Mouse (Mus musculus): ENCODE measurements around the gene Tmem254c. TPM values are rescaled to one million over a fixed set of nuclear protein-coding genes. Genes with fewer than 3 reads are reported as not detected.
"Not testable (repeated sequence)": the region's sequence is repeated elsewhere in the genome, so short reads cannot be mapped to it uniquely, and the experiment has no call there.

Tmem254c gene
- 26.6 and 29.4 TPM in 2 replicates for polyA plus RNA-seq (2016; fragmentation: Nextera tagmentation; extraction: Ambion mirVana)

DNA sequence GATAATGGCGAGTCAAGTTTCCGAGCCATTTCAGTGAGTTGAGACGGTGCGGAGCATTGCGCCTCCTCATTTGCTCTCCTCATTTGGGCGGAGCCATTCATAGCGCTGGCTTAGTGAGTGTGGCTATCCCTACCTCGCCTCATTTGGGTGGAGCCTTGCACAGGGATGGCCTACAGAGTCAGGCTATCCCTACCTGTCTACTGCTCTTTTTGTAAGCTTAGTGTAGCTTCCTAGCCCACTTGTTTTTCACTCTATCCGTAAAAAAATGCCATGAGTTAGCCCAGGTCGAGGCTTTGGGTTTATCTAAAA lies at the start of gene Tmem254c:
Gene Tmem254c, minus strand, starts transcription at position 31 of the 309 bp plus-strand sequence.
- not testable (repeated sequence) for H3K36me3 ChIP-seq; H3K9me3 ChIP-seq; H3K4me3 ChIP-seq; ATAC-seq (ENCODE audit: insufficient number of reproducible peaks, insufficient read depth, low FRiP score, low TSS enrichment); H3K27me3 ChIP-seq; H3K4me2 ChIP-seq (replicated peaks); H3K4me1 ChIP-seq; H3K27ac ChIP-seq; H3K9ac ChIP-seq
- no CpG with 5 or more reads among the region's 10 CpGs for WGBS

DNA sequence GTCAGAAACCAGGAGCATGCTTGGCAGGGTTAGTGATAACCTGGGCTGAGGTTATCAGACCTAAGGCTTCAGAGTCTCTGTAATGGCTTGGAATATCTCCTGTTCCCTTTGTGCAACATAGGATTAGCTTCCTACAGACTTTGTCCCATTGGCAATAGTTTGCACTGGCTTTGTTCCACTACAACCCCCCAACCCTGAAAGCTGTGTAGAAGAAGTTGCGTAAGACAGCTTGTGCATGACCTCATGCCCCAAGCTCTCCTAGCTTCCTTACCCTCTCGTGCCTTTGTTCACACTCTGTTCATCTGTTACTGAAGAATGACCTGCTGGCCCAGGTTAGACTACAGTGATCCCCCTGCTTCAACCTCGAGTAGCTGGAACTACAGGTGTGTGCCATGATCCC lies 30.5 kb upstream of the Tmem254c start:
- H3K9ac ChIP-seq; H3K9me3 ChIP-seq; H3K4me1 ChIP-seq; H3K27ac ChIP-seq; H3K27me3 ChIP-seq; H3K4me2 ChIP-seq (replicated peaks); ATAC-seq (ENCODE audit: insufficient number of reproducible peaks, insufficient read depth, low FRiP score, low TSS enrichment); H3K4me3 ChIP-seq; H3K36me3 ChIP-seq: not testable (repeated sequence)
- WGBS, result no CpG with 5 or more reads among the region's 3 CpGs

DNA sequence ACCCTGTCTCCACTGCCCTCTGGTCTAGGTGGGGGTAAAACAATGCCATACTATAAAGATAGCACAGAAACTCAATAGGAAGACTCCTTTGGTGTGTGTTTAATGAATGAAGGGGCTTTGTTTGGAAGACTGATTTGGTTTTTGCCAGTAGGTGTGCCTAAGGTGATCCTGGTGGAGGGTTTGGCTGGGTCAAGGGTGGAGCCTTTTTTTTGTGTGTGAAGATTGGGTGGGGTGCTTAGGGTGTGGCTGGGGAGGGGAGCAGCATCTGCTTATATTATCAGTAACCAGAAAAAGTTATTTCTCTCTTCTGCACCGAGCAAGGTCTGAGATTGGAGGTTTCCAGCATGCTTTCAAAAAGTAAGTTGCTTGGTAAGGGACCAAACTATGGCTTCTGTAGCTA lies 14.8 kb upstream of the Tmem254c start, which contains the start of gene Cphx3:
Gene Cphx3, plus strand, starts transcription at position 301 of the 400 bp plus-strand sequence.
- not testable (repeated sequence) for H3K9ac ChIP-seq; H3K4me2 ChIP-seq (replicated peaks); ATAC-seq (ENCODE audit: insufficient number of reproducible peaks, insufficient read depth, low FRiP score, low TSS enrichment); H3K36me3 ChIP-seq; H3K9me3 ChIP-seq; H3K27ac ChIP-seq; H3K4me1 ChIP-seq; H3K27me3 ChIP-seq; H3K4me3 ChIP-seq
- whole genome bisulfite sequencing, result no CpG with 5 or more reads among the region's 1 CpGs

DNA sequence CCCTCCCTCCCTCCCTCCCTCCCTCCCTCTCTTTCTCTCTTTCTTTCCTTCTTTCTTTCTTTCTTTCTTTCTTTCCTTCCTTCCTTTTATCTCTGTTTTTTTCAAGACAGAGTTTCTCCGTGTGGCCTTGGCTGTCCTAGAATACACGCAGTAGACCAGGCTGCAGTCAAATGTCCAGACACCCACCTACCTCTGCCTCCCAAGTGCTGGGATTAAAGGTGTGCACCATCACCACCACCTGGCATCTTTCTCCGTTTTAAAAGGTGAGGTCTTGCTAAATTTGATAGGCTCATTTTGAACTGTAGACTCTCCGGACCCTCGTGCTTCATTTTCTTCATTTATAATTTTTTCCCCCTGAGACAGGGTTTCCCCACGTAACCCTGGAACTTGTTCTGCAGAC lies 14.1 kb upstream of the Tmem254c start, which contains the start of gene Cphx2:
Gene Cphx2, plus strand, starts transcription at position 301 of the 400 bp plus-strand sequence.
- H3K27ac ChIP-seq; H3K9me3 ChIP-seq; H3K36me3 ChIP-seq; H3K4me1 ChIP-seq; H3K9ac ChIP-seq; ATAC-seq (ENCODE audit: insufficient number of reproducible peaks, insufficient read depth, low FRiP score, low TSS enrichment); H3K27me3 ChIP-seq; H3K4me3 ChIP-seq; H3K4me2 ChIP-seq (replicated peaks): not testable (repeated sequence)
- WGBS, result no CpG with 5 or more reads among the region's 6 CpGs

DNA sequence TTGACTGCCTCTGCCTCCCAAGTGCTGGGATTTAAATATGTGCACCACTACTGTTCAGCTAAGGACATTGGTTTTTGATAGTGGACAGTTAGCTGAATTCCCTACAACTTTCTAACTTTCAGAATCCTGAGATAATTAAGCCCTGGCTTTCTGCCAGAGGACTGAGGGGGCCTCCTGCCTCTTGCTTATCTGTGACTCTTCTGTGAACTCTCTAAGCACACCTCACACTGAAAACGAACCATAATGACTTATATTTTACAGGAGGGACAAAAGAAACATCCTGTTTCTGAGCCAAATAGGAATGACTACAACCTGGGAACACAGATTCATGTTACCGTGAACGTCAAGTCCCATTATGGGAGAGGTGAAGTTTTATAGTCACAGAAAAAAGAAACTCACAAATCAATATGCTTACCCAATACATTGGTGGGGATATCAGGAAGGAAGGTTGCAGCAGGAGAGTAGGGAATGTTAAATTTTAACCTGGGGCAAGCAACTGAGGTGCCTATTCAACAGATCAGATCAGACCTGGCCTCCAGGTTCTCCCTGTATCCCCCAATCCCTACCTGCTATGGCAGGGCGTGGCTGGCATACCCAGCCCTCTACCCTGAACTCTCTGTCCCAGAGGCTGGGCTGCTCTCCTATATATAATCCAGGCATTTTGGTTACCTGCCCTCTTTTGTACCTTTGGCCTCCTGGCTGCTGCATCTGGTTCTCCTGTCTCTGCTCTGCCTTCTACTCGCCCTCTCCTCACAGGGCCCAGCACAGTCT lies 9.7 kb upstream of the Tmem254c start:
- not testable (repeated sequence) for H3K36me3 ChIP-seq; H3K4me1 ChIP-seq; H3K9me3 ChIP-seq; H3K9ac ChIP-seq; H3K4me2 ChIP-seq (replicated peaks); H3K27ac ChIP-seq; ATAC-seq (ENCODE audit: insufficient number of reproducible peaks, insufficient read depth, low FRiP score, low TSS enrichment); H3K4me3 ChIP-seq; H3K27me3 ChIP-seq
- WGBS, result no CpG with 5 or more reads among the region's 5 CpGs

DNA sequence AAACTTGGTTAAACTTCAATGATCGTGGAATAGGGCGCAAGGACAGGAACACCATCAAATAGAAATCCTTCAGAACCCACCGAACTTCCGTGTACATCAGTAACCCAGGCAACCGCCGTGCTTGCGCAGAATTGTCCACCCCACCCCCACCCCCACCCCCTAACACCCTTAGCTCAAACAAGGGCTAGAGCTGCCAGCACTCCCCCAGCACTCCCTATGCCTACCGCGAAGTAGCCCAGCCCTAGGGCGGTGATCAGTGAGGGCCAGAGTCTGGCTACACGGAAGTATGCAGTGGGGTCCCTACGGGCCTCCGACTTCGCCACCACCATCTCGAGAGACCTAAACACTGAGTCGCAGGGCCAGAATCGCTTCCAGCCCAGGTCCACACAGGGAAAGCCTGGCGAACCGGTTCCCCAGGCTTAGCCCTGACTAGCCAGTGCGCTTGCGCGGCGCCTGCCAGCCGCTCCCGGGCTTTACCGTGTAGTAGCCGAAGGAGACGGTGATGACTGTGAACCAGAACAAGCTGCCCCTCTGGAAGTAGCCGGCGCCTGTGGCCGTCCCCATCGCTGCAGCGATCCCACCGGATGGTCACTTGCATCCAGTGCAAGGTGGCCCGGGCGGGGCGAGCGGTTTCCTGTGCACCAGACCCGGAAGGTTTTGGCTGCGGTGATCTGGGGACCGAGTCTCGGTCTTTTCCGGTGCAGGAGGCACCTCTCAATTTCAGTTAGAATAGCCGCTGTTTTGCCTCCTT lies 406 bp downstream of the Tmem254c start:
- H3K9ac ChIP-seq; H3K27ac ChIP-seq; H3K9me3 ChIP-seq; H3K4me2 ChIP-seq (replicated peaks); H3K27me3 ChIP-seq; H3K4me1 ChIP-seq; H3K4me3 ChIP-seq; H3K36me3 ChIP-seq: not testable (repeated sequence)
- peak; percentile 67 for ATAC-seq (ENCODE audit: insufficient number of reproducible peaks, insufficient read depth, low FRiP score, low TSS enrichment)
- no CpG with 5 or more reads among the region's 44 CpGs for WGBS

DNA sequence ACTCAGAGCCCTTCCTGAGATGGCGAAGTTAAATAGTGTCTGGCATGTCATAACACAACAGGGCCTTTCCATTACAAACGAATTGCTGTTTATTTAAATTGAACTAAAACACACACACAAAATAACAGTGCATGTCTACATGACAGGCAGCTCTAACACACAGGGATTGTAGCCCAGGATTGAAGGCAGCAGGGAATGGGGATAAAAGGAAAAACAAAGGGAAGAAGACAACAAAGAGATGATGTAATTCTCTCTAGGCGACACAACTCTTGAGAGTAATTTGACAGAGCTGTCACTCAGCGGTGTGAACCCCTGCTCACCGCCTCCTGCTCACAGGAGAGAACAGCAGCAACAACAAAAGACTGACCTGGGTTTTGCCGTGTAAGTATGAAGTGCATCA lies 7.8 kb downstream of the Tmem254c start:
- not testable (repeated sequence) for H3K9me3 ChIP-seq; H3K4me1 ChIP-seq; H3K27me3 ChIP-seq; H3K4me3 ChIP-seq; H3K9ac ChIP-seq; ATAC-seq (ENCODE audit: insufficient number of reproducible peaks, insufficient read depth, low FRiP score, low TSS enrichment); H3K4me2 ChIP-seq (replicated peaks); H3K27ac ChIP-seq; H3K36me3 ChIP-seq
- no CpG with 5 or more reads among the region's 6 CpGs for WGBS

DNA sequence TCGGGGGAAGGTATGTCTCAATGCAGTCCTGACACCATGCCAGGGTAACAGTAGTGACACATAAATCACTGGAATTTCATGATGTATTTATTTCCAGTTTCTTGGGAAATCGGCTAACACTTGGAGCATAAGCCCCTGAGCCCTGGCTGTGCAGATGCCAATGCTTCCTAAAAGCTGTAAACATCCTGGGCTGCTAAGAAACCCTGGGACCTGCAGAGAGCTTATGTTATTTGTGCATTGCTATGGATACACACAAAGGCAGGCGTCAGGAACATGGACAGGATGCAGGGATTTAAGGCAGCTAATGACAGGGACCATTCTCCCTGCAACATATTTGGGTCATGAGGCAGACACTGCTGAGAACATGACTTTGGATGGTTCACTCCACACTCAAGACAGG lies 9.0 kb downstream of the Tmem254c start:
- not testable (repeated sequence) for H3K27ac ChIP-seq; H3K36me3 ChIP-seq; H3K9me3 ChIP-seq; H3K4me1 ChIP-seq; ATAC-seq (ENCODE audit: insufficient number of reproducible peaks, insufficient read depth, low FRiP score, low TSS enrichment); H3K4me3 ChIP-seq; H3K4me2 ChIP-seq (replicated peaks); H3K27me3 ChIP-seq; H3K9ac ChIP-seq
- WGBS, result no CpG with 5 or more reads among the region's 3 CpGs

DNA sequence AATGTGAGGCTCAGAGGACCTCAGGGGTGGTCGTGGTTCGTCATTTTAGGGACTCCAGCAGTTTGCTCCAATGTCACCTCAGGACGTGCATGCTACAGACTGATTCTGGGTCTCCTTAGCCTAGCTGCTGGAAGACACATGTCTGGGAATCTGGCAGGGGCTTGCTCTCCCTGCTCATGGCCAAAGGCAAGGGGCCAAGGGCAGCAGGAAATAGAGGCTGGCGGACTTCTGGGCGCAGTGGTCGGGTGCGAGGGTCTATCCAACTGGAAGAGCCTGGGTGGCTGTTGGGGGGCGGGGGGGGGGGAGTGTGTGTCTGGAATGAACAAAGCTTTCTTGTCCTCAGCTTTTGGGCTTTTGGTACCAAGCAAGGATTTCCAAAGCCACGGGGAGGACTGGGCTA lies 18.4 kb downstream of the Tmem254c start:
- no CpG with 5 or more reads among the region's 9 CpGs for WGBS
- not testable (repeated sequence) for ATAC-seq (ENCODE audit: insufficient number of reproducible peaks, insufficient read depth, low FRiP score, low TSS enrichment)

DNA sequence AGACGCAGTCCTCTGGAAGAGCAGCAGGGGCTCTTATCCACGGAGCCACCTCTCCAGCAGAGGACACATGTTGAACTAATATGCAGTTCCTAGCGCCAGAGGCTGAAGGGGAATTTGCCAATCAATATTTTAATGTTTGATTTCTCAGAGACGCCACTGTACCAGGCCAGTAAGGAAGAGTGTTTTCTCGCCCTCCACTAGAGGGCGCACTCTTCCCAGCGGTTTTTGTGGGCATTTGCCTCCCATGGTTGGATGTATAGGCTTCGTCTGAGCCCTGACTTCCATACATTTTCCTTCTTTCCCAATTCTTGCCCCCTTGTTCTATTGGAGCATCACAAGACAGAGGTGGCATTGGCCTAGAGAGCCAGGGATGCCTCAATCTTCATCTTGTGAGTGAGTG lies 20.1 kb downstream of the Tmem254c start:
- not testable (repeated sequence) for H3K4me1 ChIP-seq; H3K4me2 ChIP-seq (replicated peaks); H3K9me3 ChIP-seq; ATAC-seq (ENCODE audit: insufficient number of reproducible peaks, insufficient read depth, low FRiP score, low TSS enrichment); H3K9ac ChIP-seq; H3K27ac ChIP-seq; H3K27me3 ChIP-seq; H3K36me3 ChIP-seq; H3K4me3 ChIP-seq
- no CpG with 5 or more reads among the region's 8 CpGs for WGBS

More for the DNA sequence above, 18.4 kb downstream of the Tmem254c start:
- not testable (repeated sequence) for H3K4me3 ChIP-seq; H3K4me1 ChIP-seq; H3K27ac ChIP-seq; H3K9me3 ChIP-seq; H3K4me2 ChIP-seq (replicated peaks); H3K9ac ChIP-seq; H3K27me3 ChIP-seq; H3K36me3 ChIP-seq

DNA sequence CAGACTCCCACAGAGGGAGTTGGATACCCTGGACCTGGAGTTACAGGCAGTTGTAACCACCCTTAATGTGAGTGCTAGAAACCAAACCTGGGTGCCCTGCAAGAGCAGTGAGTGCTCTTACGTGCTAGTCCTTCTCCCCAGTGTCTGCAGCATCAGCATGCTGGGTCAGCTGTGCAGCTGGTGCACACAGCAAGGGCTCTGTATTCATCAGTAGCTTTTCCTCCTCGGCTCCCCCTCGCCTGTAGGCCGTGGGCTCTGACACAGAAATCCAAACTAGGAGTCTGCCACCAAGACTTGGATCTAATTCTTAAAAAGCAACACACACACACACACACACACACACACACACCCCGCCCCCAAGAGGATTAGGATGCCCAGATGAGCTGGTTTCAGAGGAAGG lies 22.1 kb downstream of the Tmem254c start:
- H3K27me3 ChIP-seq; H3K4me3 ChIP-seq; H3K27ac ChIP-seq; H3K4me2 ChIP-seq (replicated peaks); H3K36me3 ChIP-seq; H3K4me1 ChIP-seq; ATAC-seq (ENCODE audit: insufficient number of reproducible peaks, insufficient read depth, low FRiP score, low TSS enrichment); H3K9me3 ChIP-seq; H3K9ac ChIP-seq: not testable (repeated sequence)
- WGBS, result no CpG with 5 or more reads among the region's 5 CpGs

DNA sequence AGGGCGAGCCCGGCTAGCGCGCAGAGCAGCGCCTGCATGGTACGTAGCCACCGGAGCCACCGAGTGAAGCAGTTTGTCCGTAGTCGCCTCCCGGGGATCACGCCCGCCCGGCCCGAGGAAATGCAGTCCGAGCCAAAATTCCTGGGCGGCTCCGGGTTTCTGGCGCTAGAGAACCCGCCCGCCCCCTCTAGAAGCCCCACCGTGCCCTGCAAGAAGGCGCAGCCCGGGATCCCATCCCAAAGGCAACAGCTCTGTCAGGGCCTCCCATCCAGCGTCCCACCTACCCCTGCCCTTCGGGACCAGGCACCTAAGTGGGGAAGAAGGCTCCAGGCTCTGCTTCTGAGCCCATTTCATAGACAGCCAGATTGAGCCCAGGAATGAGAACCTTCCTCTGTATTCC lies 24.5 kb downstream of the Tmem254c start, which contains the start of gene Gm9780:
Gene Gm9780, minus strand, starts transcription at position 101 of the 400 bp plus-strand sequence.
- not testable (repeated sequence) for H3K27ac ChIP-seq; ATAC-seq (ENCODE audit: insufficient number of reproducible peaks, insufficient read depth, low FRiP score, low TSS enrichment); H3K27me3 ChIP-seq; H3K36me3 ChIP-seq; H3K4me1 ChIP-seq; H3K4me2 ChIP-seq (replicated peaks); H3K9me3 ChIP-seq; H3K9ac ChIP-seq; H3K4me3 ChIP-seq
- no CpG with 5 or more reads among the region's 26 CpGs for WGBS
